Mouse (Mus musculus): Measurements from ENCODE around the gene Mdm1. TPM values are rescaled to one million over a fixed set of nuclear protein-coding genes. Genes with fewer than 3 reads are reported as not detected.

The Mdm1 gene
- 2.9 and 5.8 TPM in 2 replicates for polyA plus RNA-seq (2012; rRNA removed; ENCODE audit: low replicate concordance)

GRCm38 (mm10) chr10:118141018-118141883 is at the start of gene Mdm1:
Gene Mdm1, plus strand, starts transcription at chr10:118141811.

GRCm38 (mm10) chr10:118204642-118205041 is 63.0 kb downstream of the Mdm1 start, which contains the start of gene Il22:
Gene Il22, plus strand, starts transcription at chr10:118204942.

Other genes starting within 250 kb of the Mdm1 start
- gene Il22, start 63.1 kb downstream of the Mdm1 start, polyA plus RNA-seq (2012; rRNA removed; ENCODE audit: low replicate concordance): not detected in 2 replicates
- gene Gm32717, start 99.0 kb downstream of the Mdm1 start, polyA plus RNA-seq (2012; rRNA removed; ENCODE audit: low replicate concordance): not detected in 2 replicates
- gene Gm32802, start 116.9 kb downstream of the Mdm1 start, polyA plus RNA-seq (2012; rRNA removed; ENCODE audit: low replicate concordance): not detected in 2 replicates
- not detected in 2 replicates for gene Iltifb, start 153.2 kb downstream of the Mdm1 start, polyA plus RNA-seq (2012; rRNA removed; ENCODE audit: low replicate concordance)
- gene Gm9040, start 185.2 kb downstream of the Mdm1 start, polyA plus RNA-seq (2012; rRNA removed; ENCODE audit: low replicate concordance): not detected in 2 replicates
- not detected in 2 replicates for gene Gm9044, start 190.6 kb downstream of the Mdm1 start, polyA plus RNA-seq (2012; rRNA removed; ENCODE audit: low replicate concordance)
- 0.06 TPM in 2 replicates for gene Gm9045, start 196.0 kb downstream of the Mdm1 start, polyA plus RNA-seq (2012; rRNA removed; ENCODE audit: low replicate concordance)
- not detected in 2 replicates for gene Gm9046, start 201.4 kb downstream of the Mdm1 start, polyA plus RNA-seq (2012; rRNA removed; ENCODE audit: low replicate concordance)
- 0.06 TPM in 1 of 2 replicates, not detected in the other for gene Gm9048, start 206.9 kb downstream of the Mdm1 start, polyA plus RNA-seq (2012; rRNA removed; ENCODE audit: low replicate concordance)
- 0.06 TPM in 2 replicates for gene Gm9049, start 212.3 kb downstream of the Mdm1 start, polyA plus RNA-seq (2012; rRNA removed; ENCODE audit: low replicate concordance)

All from subcutaneous adipose tissue, adult 2 months (tissue).